Mouse (Mus musculus): ENCODE data around the gene Atp13a2.

Atp13a2 gene

DNA sequence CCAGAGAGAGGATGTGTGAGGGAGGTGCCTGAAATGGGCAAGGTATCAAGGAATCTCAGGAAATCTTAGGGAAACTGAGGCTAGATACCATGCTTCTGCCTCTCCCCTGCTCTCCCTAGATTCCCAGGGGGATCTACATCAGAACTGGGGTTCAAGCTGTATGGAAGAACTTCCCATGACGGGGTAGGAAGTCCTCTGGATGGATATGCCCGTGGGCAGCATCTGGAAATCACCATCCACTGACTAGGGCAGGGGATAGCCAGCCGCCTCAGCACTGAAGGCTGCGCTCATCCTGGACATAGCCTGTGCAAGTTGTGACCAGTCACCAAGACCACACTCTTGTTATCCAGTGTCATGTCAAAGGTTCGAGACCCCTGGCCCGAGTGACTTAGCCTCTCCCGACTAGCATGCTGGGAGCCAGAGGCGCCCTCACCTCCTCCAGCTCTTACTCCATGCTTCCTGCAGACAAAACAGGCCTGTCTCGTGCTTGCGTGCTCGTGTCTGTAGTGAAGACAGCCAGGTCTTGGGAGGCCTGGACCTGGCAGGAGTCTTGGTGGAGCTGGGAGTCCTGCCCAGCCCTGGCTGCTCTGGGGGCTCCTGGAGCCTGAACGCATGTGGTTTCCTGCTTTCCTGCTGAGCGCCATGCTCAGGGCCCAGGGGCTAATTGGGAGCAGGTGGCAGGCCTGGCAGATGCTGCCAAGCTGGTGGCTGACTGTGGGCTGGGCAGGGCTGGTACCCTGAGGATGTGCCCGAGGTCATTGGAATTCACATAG lies 25.1 kb downstream of the Atp13a2 start:
- ChIA-PET POLR2A (interaction anchor here in 3 of 4 experiments (0.6 to 5.6 kb wide), 12 partner anchors 10 to 209 kb away, joined by 3 to 66 read pairs (median 3); no protein-coding TSS in a partner anchor), CTCF (interaction anchor here in 3 of 4 experiments (0.6 to 2.0 kb wide), 4 partner anchors 19 to 58 kb away, joined by 3 to 6 read pairs (median 5); no protein-coding TSS in a partner anchor)

DNA sequence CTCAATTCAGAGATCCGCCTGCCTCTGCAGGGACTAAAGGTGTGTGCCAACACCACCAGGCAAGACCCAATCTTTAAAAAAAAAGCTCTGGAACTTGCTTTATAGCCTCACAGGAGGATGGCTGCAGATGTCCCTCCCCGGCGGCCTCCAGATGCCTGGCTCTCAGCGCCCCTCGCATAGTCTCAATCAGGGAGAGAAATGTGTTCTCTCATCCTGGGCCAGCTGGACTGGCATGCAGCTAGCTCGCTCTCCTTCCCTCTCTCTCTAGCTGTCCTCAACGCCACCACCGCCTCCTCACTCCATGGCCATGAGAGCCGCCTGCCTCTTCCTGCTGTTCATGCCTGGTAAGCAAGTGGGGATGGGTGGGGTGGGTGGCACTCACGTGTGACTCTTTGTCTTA lies 25.9 kb downstream of the Atp13a2 start:
- CTCF ChIA-PET, result interaction anchor here in 3 of 4 experiments (0.6 to 2.0 kb wide), 4 partner anchors 19 to 57 kb away, joined by 3 to 6 read pairs (median 5); no protein-coding TSS in a partner anchor
- POLR2A ChIA-PET, result interaction anchor here in 3 of 4 experiments (0.6 to 5.6 kb wide), 12 partner anchors 8 to 46 kb away, joined by 3 to 66 read pairs (median 3); no protein-coding TSS in a partner anchor

DNA sequence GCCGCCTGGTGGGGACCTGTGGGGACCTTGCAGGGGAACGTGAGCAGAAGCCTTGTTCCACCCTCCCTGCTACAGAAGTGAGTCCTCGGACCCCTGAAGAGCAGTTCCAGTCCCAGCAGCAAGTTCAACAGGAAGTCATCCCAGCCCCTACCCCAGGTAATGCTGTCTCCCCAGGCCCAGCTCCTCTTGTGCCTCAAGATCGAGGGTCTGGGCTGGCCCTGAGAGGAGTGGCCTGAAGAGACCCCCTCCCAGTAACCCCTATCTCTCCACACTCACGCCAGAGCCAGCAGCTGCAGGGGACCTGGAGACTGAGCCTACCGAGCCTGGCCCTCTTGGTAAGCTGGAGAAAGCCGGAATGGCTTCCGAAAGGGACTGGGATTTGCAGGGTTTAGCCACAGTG lies 27.4 kb downstream of the Atp13a2 start:
- ChIA-PET POLR2A (interaction anchor here (1.1 to 5.6 kb wide), 5 partner anchors 8 to 18 kb away, joined by 3 to 66 read pairs (median 3); no protein-coding TSS in a partner anchor), CTCF (interaction anchor here in 2 of 4 experiments (1.1 to 2.3 kb wide), 4 partner anchors 7 to 20 kb away, joined by 3 to 6 read pairs (median 4); no protein-coding TSS in a partner anchor)

DNA sequence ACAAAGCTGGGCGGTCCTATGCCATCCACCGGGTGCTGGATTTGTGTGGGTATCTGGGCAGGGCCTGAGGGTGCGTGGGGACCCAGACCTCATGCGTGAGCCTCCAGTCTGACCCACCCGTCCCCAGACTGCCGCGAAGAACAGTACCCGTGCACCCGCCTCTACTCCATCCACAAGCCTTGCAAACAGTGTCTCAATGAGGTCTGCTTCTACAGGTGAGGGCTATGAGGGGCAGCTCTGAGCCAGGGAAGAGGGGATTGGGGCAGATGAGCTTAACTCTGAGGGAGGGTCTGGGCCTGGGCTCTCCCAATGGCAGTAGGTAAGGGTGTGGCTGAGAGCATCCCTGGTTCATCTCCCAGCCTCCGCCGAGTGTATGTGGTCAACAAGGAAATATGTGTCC lies 28.2 kb downstream of the Atp13a2 start:
- ChIA-PET POLR2A (interaction anchor here (0.6 to 5.6 kb wide), 11 partner anchors 9 to 318 kb away, joined by 3 to 66 read pairs (median 3); no protein-coding TSS in a partner anchor), CTCF (interaction anchor here (0.5 to 2.3 kb wide), 10 partner anchors 8 to 352 kb away, joined by 3 to 10 read pairs (median 3); no protein-coding TSS in a partner anchor)

DNA sequence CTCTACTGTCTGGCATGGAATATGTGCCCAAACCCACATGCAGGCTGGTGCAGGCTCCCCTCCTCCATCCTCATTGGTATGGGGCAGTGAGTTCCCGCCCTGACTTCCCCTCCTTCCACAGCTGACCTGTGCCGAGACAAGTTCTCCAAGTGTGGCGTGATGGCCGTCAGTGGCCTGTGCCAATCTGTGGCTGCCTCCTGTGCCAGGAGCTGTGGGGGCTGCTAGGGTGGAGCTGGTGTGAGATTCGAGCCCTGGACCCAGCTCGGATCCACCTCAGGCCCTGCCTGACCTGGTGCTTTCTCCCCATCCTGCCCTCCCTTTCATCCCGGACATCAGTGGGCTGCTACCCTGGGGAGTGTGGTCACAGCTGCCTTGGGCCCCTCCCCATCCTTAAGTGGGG lies 28.7 kb downstream of the Atp13a2 start:
- POLR2A ChIA-PET, result interaction anchor here in 3 of 4 experiments (0.7 to 5.6 kb wide), 7 partner anchors 9 to 317 kb away, joined by 3 to 66 read pairs (median 3); no protein-coding TSS in a partner anchor

DNA sequence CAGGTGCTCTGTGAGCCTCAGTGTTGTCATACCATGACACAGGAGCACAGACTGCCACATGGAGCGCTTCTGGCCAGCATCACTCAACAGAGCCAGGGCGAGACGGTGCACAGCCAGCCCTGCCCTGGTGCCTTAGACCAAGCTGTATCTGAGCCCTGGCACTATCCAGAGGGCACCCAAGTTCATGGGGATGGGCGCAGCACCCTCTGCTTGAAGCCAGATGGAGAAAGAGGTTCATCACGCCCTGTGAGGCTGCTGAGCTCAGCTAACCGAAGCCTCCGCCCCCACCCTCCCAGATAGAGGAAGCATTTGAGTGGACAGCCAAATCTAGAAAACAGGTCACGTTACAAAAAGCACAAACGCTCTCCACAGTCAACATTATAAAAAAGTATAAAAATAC lies 29.6 kb downstream of the Atp13a2 start:
- ChIA-PET CTCF (interaction anchor here in 2 of 4 experiments (0.7 to 2.3 kb wide), 4 partner anchors 10 to 353 kb away, joined by 3 to 5 read pairs (median 4); no protein-coding TSS in a partner anchor), POLR2A (interaction anchor here in 1 of 4 experiments (0.6 to 1.3 kb wide), 2 partner anchors 16 to 489 kb away, joined by 3 to 4 read pairs; no protein-coding TSS in a partner anchor)

More for the DNA sequence above, 28.7 kb downstream of the Atp13a2 start:
- CTCF ChIA-PET, result interaction anchor here in 3 of 4 experiments (0.6 to 2.3 kb wide), 7 partner anchors 9 to 352 kb away, joined by 3 to 6 read pairs (median 3); no protein-coding TSS in a partner anchor

DNA sequence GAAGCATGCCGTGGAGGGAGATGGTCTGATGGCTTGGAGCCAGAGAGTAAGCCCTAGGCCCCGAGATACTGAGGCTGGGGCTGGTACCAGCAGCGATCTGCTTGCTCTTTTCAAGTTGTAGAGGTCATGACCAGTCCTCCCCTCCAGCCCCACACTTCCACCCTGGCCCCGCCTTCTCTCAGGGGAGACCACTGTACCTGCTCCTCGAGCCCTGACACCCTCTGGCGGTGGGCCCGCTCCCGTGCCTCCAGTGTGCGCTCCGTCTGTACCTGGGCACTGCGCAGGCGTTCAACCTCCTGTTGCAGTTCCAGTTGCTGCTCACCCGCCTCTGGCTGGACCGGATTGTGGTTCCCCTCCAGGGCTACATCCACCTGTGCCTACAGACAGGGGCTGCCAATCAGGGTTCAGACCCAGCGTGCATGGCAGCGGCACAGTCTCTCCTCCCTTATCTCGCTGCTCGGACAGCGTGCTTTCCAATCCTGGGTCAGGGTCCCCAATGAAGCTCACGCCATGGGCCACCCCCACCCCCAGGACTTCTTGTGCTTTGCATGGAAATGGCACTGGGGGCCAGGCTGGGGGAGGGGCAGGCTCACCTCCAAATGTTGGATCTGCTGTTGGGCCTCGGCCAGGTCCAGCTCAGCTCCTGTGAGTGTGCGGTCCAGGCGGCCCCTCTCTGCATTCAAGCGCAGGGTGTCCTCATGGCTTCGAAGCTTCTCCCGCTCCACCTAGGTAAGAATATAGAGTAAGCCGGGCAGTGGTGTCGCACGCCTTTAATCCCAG lies 31.2 kb downstream of the Atp13a2 start:
- CTCF ChIA-PET, result interaction anchor here in 3 of 4 experiments (0.6 to 1.4 kb wide), 6 partner anchors 11 to 229 kb away, joined by 3 to 6 read pairs (median 4); partner anchors contain the start of gene Atp13a2 (in 1 of the 3)
- POLR2A ChIA-PET, result interaction anchor here in 3 of 4 experiments (0.6 to 7.9 kb wide), 8 partner anchors 10 to 1174 kb away, joined by 3 to 72 read pairs (median 4); partner anchors contain the start of gene Crocc (in 1 of the 3)

DNA sequence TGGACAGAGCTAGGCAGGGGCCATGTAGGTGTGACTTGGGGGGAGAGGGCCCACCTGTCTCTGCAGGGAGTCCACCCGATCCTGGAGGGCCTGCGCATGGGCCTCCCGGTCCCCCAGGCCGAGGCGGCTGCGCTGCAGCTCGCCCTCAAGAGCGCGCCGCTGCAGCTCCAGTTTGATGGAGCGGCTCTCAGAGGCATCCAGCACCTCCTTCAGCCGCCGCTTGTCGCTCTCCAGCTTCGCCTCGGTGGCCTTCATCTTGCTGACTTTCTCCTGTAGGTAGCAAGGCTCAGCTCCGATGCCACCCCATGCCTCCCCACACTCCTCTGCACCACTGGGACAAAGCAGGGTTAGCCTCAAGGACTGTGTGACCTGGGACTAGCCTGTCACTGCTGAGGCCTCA lies 33.5 kb downstream of the Atp13a2 start:
- POLR2A ChIA-PET, result interaction anchor here in 3 of 4 experiments (0.6 to 7.9 kb wide), 7 partner anchors 13 to 319 kb away, joined by 3 to 72 read pairs (median 4); no protein-coding TSS in a partner anchor
- CTCF ChIA-PET, result interaction anchor here in 2 of 4 experiments (0.6 to 3.4 kb wide), 8 partner anchors 11 to 39 kb away, joined by 3 to 13 read pairs (median 7); no protein-coding TSS in a partner anchor

DNA sequence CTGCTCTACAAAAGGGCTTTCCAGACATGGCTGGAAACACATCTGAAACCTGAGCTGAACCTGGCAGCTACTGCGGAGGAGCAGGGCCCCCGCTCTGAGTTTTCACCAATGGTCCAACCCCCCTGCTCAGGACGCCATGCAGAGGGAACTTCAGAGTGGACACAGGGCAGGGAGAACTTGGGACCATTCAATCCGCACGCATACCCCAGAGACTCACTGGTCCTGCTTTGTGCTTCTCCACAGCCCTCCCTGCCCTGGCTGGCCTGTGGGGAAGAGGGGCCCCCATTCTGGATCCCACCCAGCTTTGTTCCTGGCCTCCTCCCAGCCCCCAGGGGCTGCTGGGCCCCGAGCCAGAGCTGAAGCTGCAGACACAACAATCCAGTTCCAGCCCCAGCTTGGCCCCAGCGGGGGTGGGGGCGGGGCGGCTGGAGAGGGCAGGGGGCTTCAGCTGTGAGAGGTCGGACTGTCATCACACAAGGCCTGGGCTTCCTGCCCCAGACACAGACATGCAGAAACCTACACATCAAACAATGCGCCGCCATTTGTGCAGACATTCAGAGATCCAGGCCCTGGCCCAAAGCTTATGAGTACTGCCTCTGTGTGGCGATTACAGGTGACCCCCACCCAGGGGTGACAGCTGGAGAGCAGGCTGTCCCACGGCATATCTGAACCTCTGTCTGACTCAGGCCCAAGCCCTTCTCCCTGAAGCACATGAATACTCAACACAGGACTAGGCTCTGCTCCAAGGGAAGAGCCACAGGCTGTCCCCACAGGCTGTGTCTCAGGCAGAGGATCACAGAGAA lies 34.3 kb downstream of the Atp13a2 start:
- ChIA-PET CTCF (interaction anchor here (0.6 to 3.4 kb wide), 12 partner anchors 11 to 57 kb away, joined by 3 to 13 read pairs (median 5); partner anchors contain the start of gene Necap2 (in 1 of the 4)), POLR2A (interaction anchor here in 3 of 4 experiments (0.7 to 7.9 kb wide), 10 partner anchors 8 to 69 kb away, joined by 3 to 72 read pairs (median 4); partner anchors contain the start of gene Mfap2 (in 1 of the 3))

DNA sequence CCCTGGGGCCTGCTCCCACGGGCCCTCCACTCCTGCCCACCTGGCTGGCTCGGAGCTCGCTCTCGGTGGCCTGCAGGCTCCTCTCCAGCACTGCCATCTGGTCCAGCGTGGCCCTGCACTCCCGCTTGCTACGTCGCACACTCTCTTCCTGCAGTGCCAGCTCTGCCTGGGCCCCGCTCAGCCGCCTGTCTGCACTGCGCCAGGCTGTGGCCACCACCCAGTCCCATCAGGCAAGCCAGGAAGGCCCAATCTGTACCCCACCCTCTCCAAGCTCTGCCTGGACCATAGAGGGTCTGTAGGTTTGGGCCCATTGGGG lies 34.9 kb downstream of the Atp13a2 start:
- CTCF ChIA-PET, result interaction anchor here in 3 of 4 experiments (0.6 to 3.4 kb wide), 8 partner anchors 10 to 43 kb away, joined by 3 to 13 read pairs (median 6); no protein-coding TSS in a partner anchor

DNA sequence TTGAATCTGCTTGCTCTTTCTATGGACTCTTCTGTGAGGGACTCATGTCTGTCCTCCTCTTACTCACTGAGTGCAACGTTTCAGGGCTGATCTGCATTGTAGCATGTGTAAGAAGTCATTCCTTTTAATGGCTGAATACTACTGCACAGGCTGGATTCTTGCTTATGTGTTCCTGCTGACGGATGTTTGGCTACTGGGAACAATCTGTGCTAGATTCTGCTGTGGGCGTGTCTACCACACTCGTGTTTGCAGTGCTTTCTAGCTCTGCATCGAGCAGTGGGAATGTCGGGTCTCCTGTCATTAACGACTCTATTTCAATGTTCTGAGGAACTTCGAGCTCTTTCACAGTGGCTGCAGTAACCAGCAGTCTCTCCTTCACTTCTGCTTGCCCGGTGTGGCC lies 37.4 kb downstream of the Atp13a2 start:
- ChIA-PET CTCF (interaction anchor here in 2 of 4 experiments (0.6 to 1.8 kb wide), 7 partner anchors 7 to 78 kb away, joined by 3 to 8 read pairs (median 4); partner anchors contain the start of gene Atp13a2 (in 1 of the 2)), POLR2A (interaction anchor here in 2 of 4 experiments (0.6 to 7.9 kb wide), 9 partner anchors 10 to 145 kb away, joined by 3 to 72 read pairs (median 4); partner anchors contain the start of genes Atp13a2 (in 1 of the 2) and Mfap2 (in 1 of the 2))

More for the DNA sequence above, 34.9 kb downstream of the Atp13a2 start:
- POLR2A ChIA-PET, result interaction anchor here in 3 of 4 experiments (0.6 to 7.9 kb wide), 9 partner anchors 9 to 412 kb away, joined by 3 to 72 read pairs (median 4); partner anchors contain the start of gene Mfap2 (in 1 of the 3)

DNA sequence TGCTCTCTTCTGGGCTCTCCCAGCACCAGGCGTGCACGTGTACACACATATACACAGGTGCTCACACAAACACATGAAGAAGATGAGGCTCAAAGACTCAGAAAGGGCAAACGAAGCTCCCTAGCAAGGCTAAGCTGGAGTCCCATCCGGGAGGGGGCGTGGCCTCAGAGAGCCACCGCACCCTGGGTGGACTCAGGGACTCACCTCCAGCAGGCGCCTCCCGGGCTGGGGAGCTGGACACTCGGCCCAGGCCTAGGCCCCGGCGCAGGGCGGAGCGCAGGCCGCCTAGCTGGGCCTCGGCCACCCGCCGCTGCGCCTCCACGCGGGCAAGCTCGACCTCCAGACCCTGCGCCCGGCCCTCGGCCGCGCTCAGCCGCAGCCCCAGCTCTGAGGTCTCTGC lies 38.3 kb downstream of the Atp13a2 start:
- POLR2A ChIA-PET, result interaction anchor here (0.5 to 7.9 kb wide), 21 partner anchors 9 to 281 kb away, joined by 3 to 72 read pairs (median 3); partner anchors contain the start of genes Atp13a2 (in 1 of the 4), Mfap2 (in 1 of the 4), Necap2 (in 1 of the 4) and Padi3 (in 1 of the 4)
- CTCF ChIA-PET, result interaction anchor here (0.6 to 1.8 kb wide), 16 partner anchors 10 to 475 kb away, joined by 3 to 6 read pairs (median 3); partner anchors contain the start of genes Atp13a2 (in 2 of the 4) and Necap2 (in 1 of the 4)

DNA sequence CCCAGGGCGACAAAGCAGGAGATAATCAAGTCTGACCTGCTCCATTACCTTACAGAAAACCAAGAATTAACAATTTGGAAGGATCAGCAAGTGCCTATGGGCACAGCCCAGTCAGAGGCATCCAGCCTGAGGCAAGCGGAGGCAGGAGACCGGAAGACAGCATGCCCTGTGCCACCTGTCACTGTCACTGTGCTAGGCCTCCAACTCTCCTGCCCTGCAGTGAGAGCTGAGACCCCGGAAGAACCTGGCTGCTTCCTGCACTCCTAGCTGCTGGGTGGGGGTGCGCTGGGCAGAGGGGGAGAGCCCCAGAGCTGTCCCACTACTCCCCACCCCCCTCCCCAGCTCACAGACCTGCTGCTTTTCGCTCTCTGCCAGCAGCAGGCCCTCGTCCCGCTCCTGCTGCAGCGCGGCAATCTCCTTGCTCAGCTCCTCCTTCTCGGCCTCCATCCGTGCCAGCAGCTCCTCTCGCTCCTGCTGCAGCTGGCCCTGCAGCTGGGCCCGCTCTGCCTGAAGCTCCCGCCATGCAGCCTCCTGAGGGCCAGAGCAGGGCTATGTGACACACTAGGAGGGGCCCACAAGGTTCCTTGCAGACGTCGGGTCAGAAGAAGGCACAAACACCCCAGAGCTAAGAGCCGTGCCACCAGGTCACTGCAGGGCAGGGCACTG lies 44.0 kb downstream of the Atp13a2 start:
- ChIA-PET POLR2A (interaction anchor here (0.6 to 8.7 kb wide), 19 partner anchors 9 to 500 kb away, joined by 3 to 72 read pairs (median 4); partner anchors contain the start of genes Necap2 (in 2 of the 4) and Mfap2 (in 1 of the 4)), CTCF (interaction anchor here (0.6 to 3.2 kb wide), 27 partner anchors 8 to 286 kb away, joined by 3 to 19 read pairs (median 6); no protein-coding TSS in a partner anchor)

DNA sequence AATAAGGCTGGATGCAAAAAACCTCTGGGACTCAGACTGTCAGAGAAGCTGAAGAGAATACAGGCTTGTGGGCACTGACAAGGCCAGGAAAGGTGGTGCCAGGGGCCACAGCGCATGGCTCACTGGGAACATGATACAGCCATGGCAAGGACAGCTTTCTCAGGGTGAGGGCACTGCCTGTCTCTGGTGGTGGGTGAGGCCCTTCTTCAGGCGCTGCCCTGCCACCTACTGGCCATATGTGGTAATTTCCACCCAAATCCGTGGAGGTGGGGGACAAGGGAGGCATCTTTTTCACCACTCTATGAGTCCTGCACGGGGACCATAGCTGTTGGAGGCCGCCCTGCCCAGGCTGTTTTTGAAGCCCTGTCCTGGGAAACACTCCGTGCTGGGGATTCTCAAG lies 45.1 kb downstream of the Atp13a2 start:
- CTCF ChIA-PET, result interaction anchor here (0.5 to 3.2 kb wide), 48 partner anchors 9 to 588 kb away, joined by 3 to 19 read pairs (median 5); partner anchors contain the start of gene Atp13a2 (in 1 of the 4)
- POLR2A ChIA-PET, result interaction anchor here in 2 of 4 experiments (1.0 to 8.7 kb wide), 9 partner anchors 9 to 60 kb away, joined by 3 to 72 read pairs (median 4); partner anchors contain the start of genes Mfap2 (in 1 of the 2) and Necap2 (in 1 of the 2)

Data from embryonic stem cell, embryonic (primary cell).